Mouse (Mus musculus) embryonic facial prominence, embryonic 10.5 days (tissue): ENCODE data around the gene Padi2. TPM values are rescaled to one million over a fixed set of nuclear protein-coding genes. Genes with fewer than 3 reads are reported as not detected.

Source experiments
- DNase-seq: peaks from one replicate; pipeline ENCODE4 v3.0.0-alpha.2; 2017; ENCODE audit warnings: low spot score
- H3K27ac ChIP-seq: fragments of 300-500 bp; sonication (generic); replicated peaks from 2 replicates; pipeline ENCODE4 v1.5.1; 2016; ENCODE audit warnings: mild to moderate bottlenecking
- H3K27me3 ChIP-seq: fragments of 300-500 bp; sonication (generic); replicated peaks from 2 replicates; pipeline ENCODE4 v1.6.1; 2016; ENCODE audit warnings: low read depth, mild to moderate bottlenecking; ENCODE audit not compliant: poor library complexity, severe bottlenecking
- H3K36me3 ChIP-seq: fragments of 300-500 bp; sonication (generic); replicated peaks from 2 replicates; pipeline ENCODE4 v1.6.1; 2016; ENCODE audit warnings: mild to moderate bottlenecking, moderate library complexity
- H3K4me1 ChIP-seq: fragments of 300-500 bp; sonication (generic); 2 replicates; pipeline ENCODE4 v1.6.1; 2016
- H3K4me3 ChIP-seq: fragments of 300-500 bp; sonication (generic); 2 replicates; pipeline ENCODE4 v1.5.1; 2016; ENCODE audit warnings: mild to moderate bottlenecking, moderate library complexity
- H3K9me3 ChIP-seq: fragments of 300-500 bp; sonication (generic); 2 replicates; pipeline ENCODE4 v1.6.1; 2016; ENCODE audit warnings: mild to moderate bottlenecking
- WGBS: fragments of 180-500 bp; shearing (Covaris S2); methylation state at CpG from one replicate; pipeline ENCODE4 v1.1.7; 2016; 5-methylcytosine and 5-hydroxymethylcytosine counted together
- polyA plus RNA-seq: library from polyadenylated mRNA; unstranded; fragments of >200 nt; fragmentation: Nextera tagmentation; extraction: Ambion mirVana; gene quantifications from 2 replicates; pipeline ENCODE4 v1.2.1, GENCODE M21; 2016

The Padi2 gene
- polyA plus RNA-seq, 1 experiment from 2014 or later = 1.6 TPM

DNA sequence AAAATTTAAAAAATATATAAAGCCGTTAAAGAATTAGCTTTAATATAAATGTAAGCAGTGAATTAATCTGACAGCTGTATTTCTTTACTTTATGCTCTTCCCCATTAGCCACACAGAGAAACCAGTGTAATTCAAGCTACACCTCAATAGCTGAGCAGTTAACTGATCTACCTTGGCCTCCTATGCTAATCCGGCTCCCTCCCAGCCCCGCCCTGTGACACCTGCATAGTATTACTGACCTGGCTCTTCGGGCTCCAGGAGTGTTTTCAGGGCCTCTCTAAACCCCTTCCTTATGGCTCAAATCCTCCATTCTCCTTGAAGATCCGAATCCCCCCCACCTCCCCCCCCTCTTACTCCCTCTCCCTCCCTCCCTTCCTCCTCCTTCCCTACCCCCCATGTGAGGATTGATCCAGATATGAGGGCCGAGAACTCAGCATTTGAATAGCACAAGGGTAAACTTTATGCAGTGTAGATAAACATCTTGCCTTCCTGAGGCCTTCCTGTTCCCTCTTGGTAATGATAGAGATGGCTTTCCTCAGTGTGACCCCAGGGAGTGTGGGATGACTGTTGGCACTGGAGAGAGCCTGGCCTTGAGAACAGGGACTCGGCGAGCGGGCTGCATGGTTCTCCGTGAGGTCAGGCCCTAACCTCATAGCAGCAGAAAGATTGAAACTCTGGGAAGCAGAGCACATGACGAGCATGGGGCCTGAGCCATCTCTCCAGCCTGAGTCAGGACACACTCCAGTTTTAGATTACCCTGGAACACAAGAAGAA, 61.4 kb downstream of the Padi2 start:
- Histone ChIP-seq H3K4me3 (no peak overlapping the region), H3K4me1 (peaks cover 10% of the 10 kb centered on the region), H3K9me3 (no peaks in the 10 kb centered on the region), H3K36me3 (peaks cover 73% of the 10 kb centered on the region), H3K27ac (no peak overlapping the region), H3K27me3 (no peaks in the 10 kb centered on the region)
- WGBS = 86% methylated on average over 11 of the region's 11 CpGs
- DNase-seq = no peak

- no peak overlapping the region for H3K27ac ChIP-seq
- peaks cover 98% of the 10 kb centered on the region for H3K36me3 ChIP-seq
- no peaks in the 10 kb centered on the region for H3K4me1 ChIP-seq
- H3K27me3 ChIP-seq = no peaks in the 10 kb centered on the region
- 90% methylated on average over 13 of the region's 13 CpGs for WGBS
- no peak overlapping the region for H3K4me3 ChIP-seq
- H3K9me3 ChIP-seq = no peaks in the 10 kb centered on the region
- DNase-seq = no peak
Measured at GRCm38 (mm10) chr4:140971691-140972090, 65.5 kb downstream of the Padi2 start.

- Histone ChIP-seq H3K27ac (no peak overlapping the region), H3K27me3 (no peaks in the 10 kb centered on the region), H3K36me3 (peaks cover 100% of the 10 kb centered on the region), H3K4me1 (no peaks in the 10 kb centered on the region), H3K9me3 (no peaks in the 10 kb centered on the region), H3K4me3 (no peak overlapping the region)
- WGBS = 92% methylated on average over 6 of the region's 6 CpGs
- DNase-seq = no peak
Measured at GRCm38 (mm10) chr4:140974408-140974807, 68.3 kb downstream of the Padi2 start.

- Histone ChIP-seq H3K9me3 (no peaks in the 10 kb centered on the region), H3K36me3 (peaks cover 100% of the 10 kb centered on the region), H3K4me3 (no peak overlapping the region), H3K4me1 (no peaks in the 10 kb centered on the region), H3K27me3 (no peaks in the 10 kb centered on the region), H3K27ac (no peak overlapping the region)
- 97% methylated on average over 7 of the region's 7 CpGs for WGBS
- no peak for DNase-seq
Measured at GRCm38 (mm10) chr4:140975356-140975755, 69.2 kb downstream of the Padi2 start.

- H3K4me1 ChIP-seq = no peaks in the 10 kb centered on the region
- WGBS = 83% methylated on average over 10 of the region's 10 CpGs
- H3K9me3 ChIP-seq = peaks cover 3% of the 10 kb centered on the region; the same call in 1 of the 2 replicates
- H3K27ac ChIP-seq = no peak overlapping the region
- peaks cover 91% of the 10 kb centered on the region for H3K36me3 ChIP-seq
- no peak overlapping the region for H3K4me3 ChIP-seq
- no peak for DNase-seq
- H3K27me3 ChIP-seq = no peaks in the 10 kb centered on the region
Measured at GRCm38 (mm10) chr4:140977278-140977677, 71.1 kb downstream of the Padi2 start.

GRCm38 (mm10) chr4:140977886-140978692, 71.9 kb downstream of the Padi2 start:
- WGBS = 95% methylated on average over 14 of the region's 14 CpGs
- peaks cover 7% of the 10 kb centered on the region for H3K4me1 ChIP-seq
- H3K27me3 ChIP-seq = no peaks in the 10 kb centered on the region
- no peak for DNase-seq
- peaks cover 3% of the 10 kb centered on the region; the same call in 1 of the 2 replicates for H3K9me3 ChIP-seq
- H3K4me3 ChIP-seq = no peak overlapping the region
- H3K27ac ChIP-seq = no peak overlapping the region
- peaks cover 83% of the 10 kb centered on the region for H3K36me3 ChIP-seq

- 84% methylated on average over 2 of the region's 2 CpGs for WGBS
- H3K27ac ChIP-seq = no peak overlapping the region
- no peaks in the 10 kb centered on the region for H3K27me3 ChIP-seq
- peaks cover 22% of the 10 kb centered on the region for H3K4me1 ChIP-seq
- peaks cover 48% of the 10 kb centered on the region for H3K36me3 ChIP-seq
- DNase-seq = no peak
- H3K9me3 ChIP-seq = peaks cover 3% of the 10 kb centered on the region; the same call in 1 of the 2 replicates
- no peak overlapping the region for H3K4me3 ChIP-seq
Measured at GRCm38 (mm10) chr4:140981605-140982004, 75.5 kb downstream of the Padi2 start.

- peaks cover 34% of the 10 kb centered on the region for H3K4me1 ChIP-seq
- H3K9me3 ChIP-seq = peaks cover 3% of the 10 kb centered on the region; the same call in 1 of the 2 replicates
- H3K27ac ChIP-seq = peak overlapping the region; percentile 11; the same call in 1 of the 2 replicates
- DNase-seq = no peak
- H3K36me3 ChIP-seq = peaks cover 36% of the 10 kb centered on the region
- no peaks in the 10 kb centered on the region for H3K27me3 ChIP-seq
- 63% methylated on average over 4 of the region's 4 CpGs for WGBS
- no peak overlapping the region for H3K4me3 ChIP-seq
Measured at GRCm38 (mm10) chr4:140982808-140983207, 76.7 kb downstream of the Padi2 start.

GRCm38 (mm10) chr4:140983442-140983841, 77.3 kb downstream of the Padi2 start:
- WGBS = 18% methylated on average over 9 of the region's 9 CpGs
- peaks cover 3% of the 10 kb centered on the region; the same call in 1 of the 2 replicates for H3K9me3 ChIP-seq
- H3K4me3 ChIP-seq = no peak overlapping the region
- no peak for DNase-seq
- peaks cover 29% of the 10 kb centered on the region for H3K36me3 ChIP-seq
- peak overlapping the region; percentile 11; the same call in 1 of the 2 replicates for H3K27ac ChIP-seq
- no peaks in the 10 kb centered on the region for H3K27me3 ChIP-seq
- peaks cover 40% of the 10 kb centered on the region for H3K4me1 ChIP-seq

DNA sequence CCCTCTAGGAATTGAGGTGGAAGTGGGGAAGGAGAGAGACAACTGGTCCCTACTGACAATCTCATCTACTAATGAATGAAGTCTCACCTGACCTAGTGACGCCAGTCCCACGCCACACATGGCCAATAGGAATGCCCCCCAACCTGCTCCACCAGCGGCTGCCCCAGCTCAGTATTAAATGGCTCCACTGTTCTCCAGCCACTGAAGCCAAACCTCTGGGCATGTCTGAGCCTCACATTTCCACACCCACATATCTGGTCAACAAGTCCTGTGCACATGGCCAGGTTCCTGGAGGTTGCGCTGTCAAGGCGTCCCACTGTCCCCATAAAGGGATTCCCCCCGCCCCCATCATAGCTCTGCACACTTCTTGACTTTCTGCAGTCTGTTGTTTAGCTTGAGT, 78.4 kb downstream of the Padi2 start:
- 83% methylated on average over 6 of the region's 6 CpGs for WGBS

GRCm38 (mm10) chr4:140986024-140986710, 80.0 kb downstream of the Padi2 start:
- H3K9me3 ChIP-seq = peaks cover 3% of the 10 kb centered on the region; the same call in 1 of the 2 replicates
- H3K4me3 ChIP-seq = peak overlapping the region; percentile 76
- H3K36me3 ChIP-seq = peaks cover 2% of the 10 kb centered on the region
- DNase-seq = no peak
- H3K27ac ChIP-seq = peak overlapping the region; percentile 84
- 32% methylated on average over 15 of the region's 15 CpGs for WGBS
- peaks cover 52% of the 10 kb centered on the region for H3K4me1 ChIP-seq
- no peaks in the 10 kb centered on the region for H3K27me3 ChIP-seq

More for the DNA sequence above, 78.4 kb downstream of the Padi2 start:
- no peak overlapping the region for H3K27ac ChIP-seq
- peaks cover 3% of the 10 kb centered on the region; the same call in 1 of the 2 replicates for H3K9me3 ChIP-seq
- no peak overlapping the region for H3K4me3 ChIP-seq
- DNase-seq = no peak
- peaks cover 18% of the 10 kb centered on the region for H3K36me3 ChIP-seq
- H3K27me3 ChIP-seq = no peaks in the 10 kb centered on the region
- H3K4me1 ChIP-seq = peaks cover 51% of the 10 kb centered on the region

GRCm38 (mm10) chr4:140986711-140987395, 80.7 kb downstream of the Padi2 start, which contains the start of gene Atp13a2:
Gene Atp13a2 (plus strand): TSS chr4:140986873.
- Histone ChIP-seq H3K9me3 (no peaks in the 10 kb centered on the region), H3K4me1 (peaks cover 59% of the 10 kb centered on the region), H3K27me3 (no peaks in the 10 kb centered on the region), H3K27ac (peak within 1 kb of the TSS; percentile 84), H3K4me3 (peak within 1 kb of the TSS; percentile 76), H3K36me3 (peaks cover 5% of the 10 kb centered on the region)
- peak; percentile 91 for DNase-seq
- under 1% methylated on average over 58 of the region's 58 CpGs for WGBS
